Mouse (Mus musculus) T-helper 17 cell (primary cell): ENCODE results near the gene Bcas3.

ENCODE experiments used
- in situ Hi-C, 2 experiments: fragments of 300-600 bp; cut with MboI, MseI; formaldehyde crosslinking; loops; 1 replicate in 1 of 2; 2 replicates in 1 of 2; pipeline ENCODE4 v1.15.1; 2025; ENCODE audit warnings: high pct_unique_total_duplicates in 2 of 2

Gene Bcas3

DNA sequence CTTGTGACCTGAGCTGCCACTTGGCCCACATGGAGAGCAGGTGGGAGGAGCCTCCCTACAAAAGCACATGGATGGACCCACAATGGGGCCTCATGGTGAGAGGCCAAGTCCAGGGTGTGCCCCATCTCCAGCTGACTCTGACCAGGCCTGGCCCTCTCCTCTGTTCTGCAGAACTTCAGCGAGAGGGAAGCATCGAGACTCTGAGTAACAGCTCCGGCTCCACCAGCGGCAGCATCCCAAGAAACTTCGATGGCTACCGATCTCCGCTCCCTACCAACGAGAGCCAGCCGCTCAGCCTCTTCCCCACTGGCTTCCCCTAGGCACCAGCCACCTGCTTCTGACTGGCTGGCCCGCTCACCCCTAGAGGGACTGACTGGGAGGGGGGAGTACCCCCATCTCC, 472.1 kb downstream of the Bcas3 start:
- in situ Hi-C loops = no loop called here

GRCm38 (mm10) chr11:85825823-85826222, 472.9 kb downstream of the Bcas3 start:
- in situ Hi-C loops = no loop called here

GRCm38 (mm10) chr11:85827342-85827741, 474.4 kb downstream of the Bcas3 start:
- in situ Hi-C loops = no loop called here

DNA sequence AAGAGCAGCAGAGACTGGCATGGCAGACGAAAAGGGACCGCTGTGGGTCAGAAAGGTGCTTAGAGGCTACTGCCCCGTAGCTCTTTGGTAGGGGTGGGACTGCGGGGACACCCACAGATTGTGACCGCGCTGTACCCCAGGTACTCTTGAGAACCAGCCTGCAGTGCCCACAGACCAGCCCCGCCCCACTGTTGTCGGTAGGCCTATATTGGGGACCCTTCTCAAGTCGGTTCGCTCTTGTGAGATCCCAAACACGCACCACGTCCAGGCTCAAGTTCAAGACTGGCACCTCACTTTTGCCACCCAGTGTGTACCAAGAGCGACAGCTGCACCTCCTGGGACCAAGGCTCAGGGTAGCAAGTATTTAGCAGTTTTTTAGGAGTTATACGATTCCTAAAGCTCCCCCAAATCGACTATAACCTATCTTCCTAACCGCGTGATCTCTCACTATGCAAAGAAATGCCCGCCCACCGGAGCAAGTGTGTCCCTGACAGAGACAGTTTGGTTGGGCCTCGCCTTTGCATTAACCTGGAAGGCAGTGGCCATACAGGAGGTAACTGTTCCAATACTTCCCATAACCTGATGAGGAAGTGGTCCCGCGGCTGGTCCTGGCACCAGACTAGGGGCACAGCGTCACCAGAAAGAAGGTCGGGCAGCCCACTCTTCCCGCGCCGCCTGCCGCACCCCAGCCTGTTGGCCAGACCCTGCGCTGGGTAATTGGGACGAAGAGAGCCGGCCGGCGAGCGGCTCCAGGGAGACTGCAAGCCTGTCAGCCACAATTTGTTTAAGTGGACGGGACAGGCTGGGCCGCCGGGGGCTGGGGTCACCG, 475.9 kb downstream of the Bcas3 start:
- in situ Hi-C loops = no loop called here

DNA sequence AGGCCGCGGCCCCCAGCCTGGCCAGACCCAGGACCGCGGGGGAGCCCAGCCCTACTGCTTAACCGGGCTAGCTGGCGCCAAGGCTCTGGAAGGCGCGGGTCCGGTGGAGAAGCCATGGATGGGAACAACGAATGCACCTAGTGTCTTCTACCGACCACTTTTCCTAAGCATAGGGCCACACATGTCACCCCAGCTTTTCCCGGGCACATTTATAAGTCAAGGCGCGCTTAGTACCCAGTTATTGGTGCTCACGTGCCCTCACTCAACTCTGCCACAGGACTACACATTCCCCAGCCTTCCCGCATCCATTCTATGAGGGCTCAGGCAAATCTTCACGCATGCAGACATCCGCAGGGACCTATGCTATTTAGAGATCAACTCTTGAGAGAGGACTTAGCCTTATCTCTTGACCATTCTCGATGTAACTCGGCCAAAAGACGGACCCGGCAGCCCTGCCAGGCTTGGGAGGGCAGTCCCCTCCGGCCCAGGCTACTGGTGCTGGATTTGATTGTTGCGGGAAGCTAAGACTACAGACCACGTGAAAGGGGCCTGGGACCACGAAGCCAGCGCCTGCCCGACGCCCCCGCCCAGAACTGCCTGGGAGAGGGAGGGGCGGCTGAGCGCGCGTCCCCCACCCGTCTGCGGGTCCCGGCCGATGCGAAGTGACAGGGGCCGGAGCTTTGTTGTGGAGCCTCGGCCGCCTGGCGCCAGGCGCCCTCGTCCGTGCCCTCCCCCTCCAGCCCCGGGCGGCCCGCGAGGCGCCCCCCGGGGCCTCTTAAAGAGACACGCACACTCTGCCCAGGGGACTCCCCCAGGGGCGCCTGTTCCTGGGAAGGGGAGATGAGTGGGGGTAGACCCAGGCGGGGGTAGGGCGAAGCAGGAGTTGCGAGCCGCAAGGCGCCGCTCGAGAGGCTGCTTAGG, 476.8 kb downstream of the Bcas3 start:
- in situ Hi-C loops = no loop called here

DNA sequence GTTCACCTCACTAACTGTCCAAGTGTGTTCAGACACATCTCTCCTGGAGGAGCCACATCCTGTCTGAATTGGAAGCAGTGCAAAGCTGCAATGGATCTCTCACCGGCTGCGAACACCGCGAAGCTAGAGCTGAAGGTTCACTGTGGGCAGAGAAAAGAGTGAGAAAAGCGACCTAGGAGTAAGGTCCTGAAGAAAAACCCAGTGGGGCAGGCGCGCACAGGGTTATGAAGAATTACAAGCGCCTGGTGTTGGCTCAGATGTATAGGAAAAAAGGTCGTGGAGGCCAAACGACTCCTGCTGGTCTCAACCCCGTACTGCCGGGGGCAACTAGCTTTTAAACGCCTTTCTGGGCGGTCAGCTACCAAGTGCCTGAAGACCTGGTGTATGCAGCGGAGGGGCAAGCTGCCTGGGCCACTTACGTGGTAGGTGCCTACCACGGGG, 478.0 kb downstream of the Bcas3 start:
- in situ Hi-C loops = no loop called here

- in situ Hi-C loops = no loop called here
Observed at GRCm38 (mm10) chr11:85831656-85832230, 478.8 kb downstream of the Bcas3 start.

GRCm38 (mm10) chr11:85832231-85832924, 479.4 kb downstream of the Bcas3 start, which contains the start of gene Tbx2:
TSS of gene Tbx2 (plus strand) at chr11:85832551.
- in situ Hi-C loops = no loop called here

DNA sequence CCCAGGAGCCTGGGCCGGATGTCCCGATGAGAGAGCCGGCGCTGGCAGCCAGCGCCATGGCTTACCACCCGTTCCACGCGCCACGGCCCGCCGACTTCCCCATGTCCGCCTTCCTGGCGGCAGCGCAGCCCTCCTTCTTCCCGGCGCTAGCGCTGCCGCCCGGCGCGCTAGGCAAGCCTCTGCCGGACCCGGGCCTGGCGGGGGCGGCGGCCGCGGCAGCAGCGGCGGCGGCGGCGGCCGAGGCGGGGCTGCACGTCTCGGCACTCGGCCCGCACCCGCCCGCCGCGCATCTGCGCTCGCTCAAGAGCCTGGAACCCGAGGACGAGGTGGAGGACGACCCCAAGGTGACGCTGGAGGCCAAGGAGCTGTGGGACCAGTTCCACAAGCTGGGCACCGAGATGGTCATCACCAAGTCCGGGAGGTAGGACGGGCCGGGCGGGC, 480.1 kb downstream of the Bcas3 start:
- in situ Hi-C loops = no loop called here

DNA sequence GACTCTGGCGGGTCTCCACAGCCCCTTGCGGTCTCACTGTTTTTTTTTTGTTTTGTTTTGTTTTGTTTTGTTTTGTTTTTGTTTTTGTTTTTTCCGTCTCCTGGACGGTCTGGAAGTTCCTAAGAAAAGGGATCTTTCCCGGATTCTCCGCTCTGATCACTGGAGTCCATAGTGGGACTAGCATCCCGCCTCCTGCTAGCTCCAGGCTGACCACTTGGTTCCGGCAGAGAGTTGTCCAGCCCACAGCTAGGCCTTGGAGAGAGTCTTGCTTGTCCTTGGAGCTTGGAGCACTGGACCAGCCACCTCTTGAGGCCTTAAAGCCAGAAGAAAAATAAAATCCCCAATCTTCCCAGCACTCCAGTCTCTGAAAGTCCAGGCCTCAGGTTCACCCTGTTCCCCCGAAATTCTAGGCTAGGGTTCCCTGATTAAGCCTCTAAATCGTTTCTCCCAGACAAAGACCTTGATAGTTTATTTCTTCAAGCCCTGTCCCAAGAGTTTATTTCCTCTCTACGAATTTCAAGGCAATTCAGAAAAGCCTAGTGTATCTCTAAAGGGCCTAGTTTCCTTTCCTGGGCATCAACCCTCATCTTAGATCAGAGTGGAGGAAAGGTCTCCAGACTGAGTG, 480.9 kb downstream of the Bcas3 start:
- in situ Hi-C loops = no loop called here

DNA sequence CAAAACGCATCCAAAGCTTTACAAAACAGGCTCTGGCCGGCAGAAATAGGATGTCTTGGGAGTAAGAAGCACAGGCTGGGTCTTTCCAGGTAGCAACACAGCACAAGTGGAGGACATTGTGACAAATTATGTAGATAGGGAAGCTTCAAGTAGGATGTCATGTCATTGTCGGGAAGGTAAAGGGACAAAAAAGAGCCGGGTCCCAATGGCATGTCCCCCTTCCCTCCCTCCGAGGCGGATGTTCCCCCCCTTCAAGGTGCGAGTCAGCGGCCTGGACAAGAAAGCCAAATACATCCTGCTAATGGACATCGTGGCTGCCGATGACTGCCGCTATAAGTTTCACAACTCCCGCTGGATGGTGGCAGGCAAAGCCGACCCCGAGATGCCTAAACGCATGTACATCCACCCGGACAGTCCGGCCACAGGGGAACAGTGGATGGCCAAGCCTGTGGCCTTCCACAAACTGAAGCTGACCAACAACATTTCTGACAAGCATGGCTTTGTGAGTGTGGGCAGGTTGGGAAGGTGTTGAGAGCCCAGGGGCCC, 481.5 kb downstream of the Bcas3 start:
- in situ Hi-C loops = no loop called here

GRCm38 (mm10) chr11:85835001-85835752, 482.2 kb downstream of the Bcas3 start:
- in situ Hi-C loops = loop anchor here in 1 of 2 experiments (5.0 kb wide), 1 partner anchor 1308 kb away; the partner anchor contains the start of gene Lhx1

- in situ Hi-C loops = loop anchor here in 1 of 2 experiments (5.0 kb wide), 1 partner anchor 1309 kb away; the partner anchor contains the start of gene Lhx1
Observed at GRCm38 (mm10) chr11:85835753-85836522, 483.0 kb downstream of the Bcas3 start.

DNA sequence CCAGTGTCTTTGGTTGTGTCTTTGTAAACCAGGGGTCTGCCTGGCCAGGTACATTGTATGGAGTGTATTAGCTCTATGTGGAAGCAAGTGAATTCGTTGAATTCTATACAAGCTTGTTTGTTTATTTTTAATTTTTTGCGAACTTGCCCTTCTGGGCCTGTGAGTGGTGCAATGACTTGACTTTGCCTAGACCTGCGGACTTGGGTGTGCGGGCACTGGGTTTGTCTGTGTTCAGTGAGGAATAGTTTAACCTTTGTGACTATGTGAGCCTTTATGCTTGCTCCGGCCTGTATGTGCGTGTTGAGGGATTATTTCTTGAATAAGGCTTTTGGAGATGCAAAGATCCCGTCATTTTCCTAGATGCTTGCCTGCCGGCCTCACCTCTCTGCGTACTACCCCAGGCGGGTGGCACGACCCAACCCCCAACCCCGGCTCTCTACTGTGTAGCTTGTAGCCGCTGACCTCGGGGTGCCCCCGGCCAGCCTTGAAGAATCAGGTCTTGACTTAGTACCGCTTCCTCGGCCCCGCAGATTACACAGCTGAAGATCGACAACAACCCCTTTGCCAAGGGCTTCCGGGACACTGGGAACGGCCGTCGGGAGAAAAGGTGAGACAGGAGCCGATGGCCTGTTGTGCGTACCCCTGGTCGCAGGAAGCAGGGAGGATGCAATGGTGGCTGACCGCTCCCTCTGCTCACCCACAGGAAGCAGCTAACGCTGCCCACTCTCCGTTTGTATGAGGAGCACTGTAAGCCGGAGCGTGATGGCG, 483.7 kb downstream of the Bcas3 start:
- in situ Hi-C loops = loop anchor here in 1 of 2 experiments (5.0 kb wide), 1 partner anchor 1309 kb away; the partner anchor contains the start of gene Lhx1

DNA sequence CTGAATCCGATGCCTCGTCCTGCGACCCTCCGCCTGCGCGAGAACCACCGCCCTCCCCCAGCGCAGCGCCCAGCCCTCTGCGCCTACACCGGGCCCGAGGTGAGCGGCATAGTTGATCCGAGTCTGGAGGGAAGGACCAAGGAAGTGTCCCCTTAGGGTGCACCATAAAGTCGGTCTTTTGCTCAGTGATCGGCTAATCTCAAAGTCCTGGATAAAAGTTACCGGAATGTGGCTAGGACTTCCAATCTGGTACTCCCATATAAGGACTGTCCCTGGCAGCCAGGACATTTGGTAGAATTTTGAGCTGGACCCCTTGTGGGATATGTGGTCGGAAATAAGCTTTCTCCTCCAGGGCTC, 484.3 kb downstream of the Bcas3 start:
- in situ Hi-C loops = loop anchor here in 1 of 2 experiments (5.0 kb wide), 1 partner anchor 1310 kb away; the partner anchor contains the start of gene Lhx1

GRCm38 (mm10) chr11:85837648-85838423, 484.9 kb downstream of the Bcas3 start:
- in situ Hi-C loops = loop anchor here in 1 of 2 experiments (5.0 kb wide), 1 partner anchor 1311 kb away; the partner anchor contains the start of gene Lhx1
